Mouse (Mus musculus): Measurements from ENCODE around the gene Ssh2.

Gene Ssh2

GRCm38 (mm10) chr11:77507426-77507825 lies 291.3 kb downstream of the Ssh2 start:
- no peak for ATAC-seq (ENCODE audit: low TSS enrichment)

GRCm38 (mm10) chr11:77508068-77509021 lies 292.3 kb downstream of the Ssh2 start:
- peak; percentile 71 for ATAC-seq (ENCODE audit: low TSS enrichment)
